ENCODE assay signal across 9 mouse cellular contexts in genomic region chr5:113643107-113643848, GRCm38 (mm10). TPM values are rescaled to one million over a fixed set of nuclear protein-coding genes. Genes with fewer than 3 reads are reported as not detected.
DNase-seq lines count a peak whose midpoint lies in the region; ATAC-seq lines count a peak whose summit lies in the region.
"Had no signal": no experiment of that assay in that cellular context is flagged by ENCODE, and none has a peak within 500 bp of the region (broad histone marks: within the 10 kb centered on the region; RNA-seq: fewer than 3 reads in every experiment).

No protein-coding gene starts in this region.

- H3K36me3 ChIP-seq in embryonic facial prominence, embryonic 15.5 days: no peaks in the 10 kb centered on the region
- no peaks in the 10 kb centered on the region for H3K36me3 ChIP-seq in midbrain, embryonic 15.5 days (replicated peaks)

- H3K4me2 ChIP-seq in embryonic facial prominence, embryonic 15.5 days (replicated peaks): no peak overlapping the region
- H3K4me2 ChIP-seq in midbrain, embryonic 15.5 days: peak overlapping the region; percentile 53

- peaks cover 24% of the 10 kb centered on the region for H3K4me1 ChIP-seq in embryonic facial prominence, embryonic 15.5 days
- H3K4me1 ChIP-seq in midbrain, embryonic 15.5 days: peaks cover 9% of the 10 kb centered on the region

- WGBS in embryonic facial prominence, embryonic 15.5 days: 49% methylated on average over 18 of the region's 18 CpGs
- WGBS in midbrain, embryonic 15.5 days: 44% methylated on average over 18 of the region's 18 CpGs

- H3K27ac ChIP-seq in embryonic facial prominence, embryonic 15.5 days (replicated peaks): no peak overlapping the region
- H3K27ac ChIP-seq in midbrain, embryonic 15.5 days: peak overlapping the region; percentile 61
- H3K27ac ChIP-seq: heart, adult 2 months had no signal

- no peak overlapping the region for H3K4me3 ChIP-seq in embryonic facial prominence, embryonic 15.5 days (replicated peaks)
- H3K4me3 ChIP-seq in midbrain, embryonic 15.5 days: peak overlapping the region; percentile 24
- H3K4me3 ChIP-seq: heart, adult 2 months had no signal

- DNase-seq in heart, adult 11 months: peak; percentile 95
- no peak for DNase-seq in heart, postnatal 14 days
- DNase-seq in R1 (ENCODE audit: low read depth, low spot score): peak; percentile 89
- peak; percentile 34 to 52 for DNase-seq in layer of hippocampus, postnatal 10 days (ENCODE audit: low spot score in 2 of 2)
- DNase-seq in thymus, postnatal 0 days (ENCODE audit: low spot score): peak; percentile 73
- no peak for DNase-seq in gastrocnemius, adult 8-10 months (ENCODE audit: low spot score in 2 of 2)

- no peaks in the 10 kb centered on the region for H3K27me3 ChIP-seq in embryonic facial prominence, embryonic 15.5 days
- H3K27me3 ChIP-seq in midbrain, embryonic 15.5 days (replicated peaks): no peaks in the 10 kb centered on the region

- H3K9ac ChIP-seq in embryonic facial prominence, embryonic 15.5 days: no peak overlapping the region
- no peak overlapping the region for H3K9ac ChIP-seq in midbrain, embryonic 15.5 days

- intact Hi-C loops in heart, postnatal 14 days (cut with DNase I): no loop called here

- no peaks in the 10 kb centered on the region for H3K9me3 ChIP-seq in embryonic facial prominence, embryonic 15.5 days (replicated peaks)
- no peaks in the 10 kb centered on the region for H3K9me3 ChIP-seq in midbrain, embryonic 15.5 days

- peak; percentile 56; the same call in 1 of the 2 replicates for ATAC-seq in embryonic facial prominence, embryonic 15.5 days (ENCODE audit: insufficient number of reproducible peaks, low FRiP score, low TSS enrichment, low read depth)
- peak; percentile 96 for ATAC-seq in midbrain, embryonic 15.5 days (replicated peaks)

RNA-seq across cellular contexts. Expression of gene Cmklr1, which starts 6.9 kb away (rescaled TPM):
- 10 to 100 TPM; 23.8 to 25.0 TPM for total RNA-seq in heart, postnatal 14 days (2021)
- 7.0 and 12.4 TPM in 2 replicates for polyA plus RNA-seq in embryonic facial prominence, embryonic 15.5 days (2015; fragmentation: Nextera tagmentation; extraction: Ambion mirVana)
- total RNA-seq in layer of hippocampus, postnatal 10 days (2021): 1 to 10 TPM; 3.6 to 5.4 TPM
- 2.0 and 2.8 TPM in 2 replicates for polyA plus RNA-seq in midbrain, embryonic 15.5 days (2015; fragmentation: Nextera tagmentation; extraction: Ambion mirVana)
- 2.9 and 3.8 TPM in 2 replicates for polyA plus RNA-seq in thymus, postnatal 0 days (2015; fragmentation: Nextera tagmentation; extraction: Ambion mirVana)
- total RNA-seq in gastrocnemius, adult 8-10 months (2022): 10 to 100 TPM in 1 of 4 experiments, 1 to 10 TPM in 3; 6.6 to 11.3 (median 8.4) TPM

Comparison
In these comparisons a context has a peak if more than half of its experiments do, and no peak if none do; other contexts are left out.
1. DNase-seq: peak in heart, adult 11 months (single experiment), R1 (single experiment), layer of hippocampus, postnatal 10 days (2 of 2) and thymus, postnatal 0 days (single experiment); none in heart, postnatal 14 days (0 of 2) and gastrocnemius, adult 8-10 months (0 of 2).